Mouse (Mus musculus) urinary bladder, postnatal 14 days (tissue): ENCODE measurements around the gene Scarf1.
A peak's percentile ranks its signal among the peaks of the same experiment; 100 is the strongest.

ENCODE experiments used
- DNase-seq: peaks from one replicate; pipeline ENCODE4 v3.0.0; 2021; ENCODE audit warnings: low spot score

Gene Scarf1

DNA sequence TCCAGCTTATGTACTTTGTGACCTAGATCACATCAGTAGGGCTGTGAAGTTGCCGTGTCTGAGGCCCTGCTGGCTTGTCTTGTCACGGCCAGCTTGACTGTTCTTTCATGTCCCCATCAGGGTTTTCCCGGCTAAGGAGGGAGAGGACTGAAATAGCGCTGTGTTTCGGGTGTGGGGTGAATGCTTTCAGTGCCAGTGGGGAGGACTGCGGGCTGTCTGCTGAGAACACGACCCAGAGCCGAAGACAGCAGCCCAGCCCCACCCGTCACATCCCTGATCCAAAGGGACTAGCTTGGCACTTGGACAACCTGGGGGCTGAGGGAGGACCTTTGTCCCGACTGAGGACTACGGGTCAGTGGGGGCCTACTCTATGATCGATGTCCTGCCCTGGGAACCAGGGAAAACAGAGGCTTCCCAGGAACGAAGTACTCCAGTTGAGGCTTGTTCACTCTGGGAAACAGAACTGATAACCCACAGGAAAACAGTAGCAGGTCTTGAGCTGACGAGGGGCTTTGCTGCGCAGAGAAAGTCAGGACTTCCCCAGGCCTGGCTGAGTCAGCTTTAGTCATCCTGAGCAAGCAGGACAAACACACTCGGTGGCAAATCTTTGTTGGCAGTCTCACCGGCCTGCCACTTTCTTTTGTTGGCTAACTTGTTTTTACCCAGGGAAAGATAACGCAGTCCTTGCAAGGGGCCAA is 50.7 kb downstream of the Scarf1 start:
- peak; percentile 81 for DNase-seq

DNA sequence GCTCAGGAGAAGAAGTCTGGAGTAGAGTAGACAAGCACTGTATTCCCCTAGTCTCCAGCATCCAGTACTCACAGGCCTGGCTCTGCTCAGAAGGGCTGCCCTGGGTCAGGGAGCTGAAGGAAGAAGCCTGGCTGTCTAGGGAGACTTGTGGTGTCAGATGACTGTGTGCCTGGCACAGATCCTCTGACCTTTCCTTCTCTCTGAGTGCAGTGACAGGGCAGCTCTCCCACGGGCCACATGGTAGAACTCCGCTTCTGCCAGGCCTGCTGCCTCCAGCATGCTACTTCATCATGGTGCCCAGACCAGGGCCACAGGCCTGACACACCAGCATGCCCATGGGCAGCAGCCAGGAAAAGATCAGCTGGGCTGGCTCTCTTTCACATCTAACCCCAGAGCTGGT is 52.5 kb downstream of the Scarf1 start:
- peak; percentile 47 for DNase-seq

DNA sequence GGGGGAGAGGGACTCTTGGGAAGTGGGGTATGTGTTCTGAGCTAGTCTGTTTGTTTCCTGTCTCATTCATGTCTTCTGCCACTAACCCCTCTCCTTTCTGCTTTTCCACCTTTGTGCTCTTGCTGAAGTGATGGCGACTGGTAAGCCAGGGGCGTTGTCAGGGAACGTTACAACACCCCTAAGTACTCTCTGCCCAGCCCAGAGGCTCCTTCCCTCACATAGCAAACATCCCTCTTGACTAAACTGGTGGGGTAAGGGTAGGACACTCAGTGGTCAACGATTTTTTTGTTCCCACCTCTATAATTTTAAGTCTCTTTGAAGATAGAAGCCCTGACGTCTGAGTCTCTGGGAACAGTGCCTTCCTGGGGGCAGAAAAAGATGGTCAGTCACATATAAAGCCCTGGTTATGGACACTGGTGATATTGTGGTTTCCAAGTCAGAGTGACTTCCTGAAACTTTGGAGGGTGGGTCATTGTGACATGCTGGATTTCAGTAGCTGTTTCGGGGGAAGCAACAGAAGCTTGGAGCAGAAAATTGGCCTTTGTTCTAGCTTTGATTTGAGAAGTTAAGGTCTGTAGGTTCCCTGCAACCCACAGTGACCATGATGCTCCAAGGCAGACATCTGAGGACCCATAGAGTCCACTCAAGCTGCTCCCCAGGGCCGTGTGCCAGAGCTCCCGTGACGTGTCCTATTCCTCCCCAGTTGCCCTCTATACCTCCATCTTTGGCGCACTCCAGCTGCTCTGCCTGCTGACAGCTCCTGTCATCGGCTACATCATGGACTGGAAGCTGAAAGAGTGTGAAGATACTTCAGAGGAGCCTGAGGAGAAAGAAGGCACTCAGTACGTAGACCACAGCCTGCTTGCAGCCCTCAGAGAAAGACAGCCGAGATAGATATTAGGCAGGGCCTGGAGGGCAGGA is 53.2 kb downstream of the Scarf1 start:
- no peak for DNase-seq

DNA sequence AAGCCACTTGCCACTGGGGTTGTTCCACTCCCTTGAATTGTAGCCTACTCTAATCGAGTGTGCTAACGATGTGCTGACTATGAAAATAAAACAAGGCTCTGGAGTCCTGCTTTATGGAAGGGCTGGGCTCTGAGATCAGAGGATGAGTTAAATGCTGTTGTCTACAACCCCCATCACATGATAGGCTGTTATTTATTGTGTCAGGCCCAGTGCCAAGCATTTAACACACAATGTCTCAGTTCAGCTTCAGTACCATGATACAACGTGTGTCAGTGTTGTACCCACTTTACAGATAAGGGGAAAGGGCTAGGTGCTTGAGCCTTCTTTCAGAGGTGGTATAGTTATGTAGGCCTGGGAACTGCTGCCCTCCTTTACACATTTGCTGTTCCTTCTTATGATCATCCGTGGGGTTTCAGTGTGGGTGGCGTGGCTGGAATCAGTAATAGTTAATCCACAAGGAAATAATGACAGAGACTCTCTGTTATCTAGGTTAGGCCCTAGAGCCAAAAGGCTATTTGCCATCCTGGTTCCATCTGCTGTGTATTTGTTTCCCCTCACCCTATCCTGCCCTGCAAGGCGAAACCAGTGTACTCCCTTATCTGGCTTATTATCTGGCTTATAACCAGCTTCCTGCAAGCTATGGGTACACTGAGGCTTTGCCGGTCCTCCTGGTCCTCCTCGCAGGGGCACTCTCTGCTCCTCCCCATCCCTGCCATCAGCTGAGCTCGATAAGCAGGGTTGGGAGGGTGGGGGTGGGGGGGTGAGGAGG is 54.2 kb downstream of the Scarf1 start:
- no peak for DNase-seq

DNA sequence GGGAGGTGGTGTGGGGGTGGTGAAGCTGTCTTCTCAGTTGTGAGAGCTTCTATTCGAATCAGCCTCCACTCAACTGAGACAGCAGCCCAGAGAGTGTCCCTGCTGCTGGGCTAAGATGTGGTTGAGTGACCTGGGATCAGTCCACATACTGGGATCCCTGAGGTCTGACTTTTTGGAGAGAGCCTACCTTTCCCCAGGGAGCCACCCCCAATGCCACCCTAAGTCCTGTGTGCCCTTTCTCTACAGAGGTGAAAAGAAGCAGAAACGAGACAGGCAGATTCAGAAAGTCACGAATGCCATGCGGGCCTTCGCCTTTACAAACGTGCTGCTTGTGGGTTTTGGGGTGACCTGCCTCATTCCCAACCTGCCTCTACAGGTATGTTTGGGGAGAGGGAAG is 54.8 kb downstream of the Scarf1 start:
- DNase-seq: no peak

DNA sequence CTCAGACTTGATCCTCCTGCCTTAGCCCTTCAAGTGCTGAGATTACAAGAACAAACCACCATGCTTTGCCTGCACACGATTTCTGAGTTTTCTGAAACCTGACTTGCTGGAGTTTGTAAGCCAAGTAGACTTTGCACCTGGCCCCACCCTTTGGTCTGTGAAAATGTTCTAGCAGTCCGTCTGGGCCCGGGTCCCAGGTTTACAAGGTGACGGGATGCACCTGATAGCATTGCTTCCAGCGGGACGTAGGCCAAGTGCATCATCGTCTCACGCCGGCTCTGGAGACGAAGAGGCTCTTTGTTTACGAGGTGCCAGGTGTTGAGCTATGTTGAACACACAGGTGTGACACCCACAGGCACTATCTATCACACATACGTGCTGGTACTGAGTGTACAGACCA is 55.6 kb downstream of the Scarf1 start:
- DNase-seq: no peak

DNA sequence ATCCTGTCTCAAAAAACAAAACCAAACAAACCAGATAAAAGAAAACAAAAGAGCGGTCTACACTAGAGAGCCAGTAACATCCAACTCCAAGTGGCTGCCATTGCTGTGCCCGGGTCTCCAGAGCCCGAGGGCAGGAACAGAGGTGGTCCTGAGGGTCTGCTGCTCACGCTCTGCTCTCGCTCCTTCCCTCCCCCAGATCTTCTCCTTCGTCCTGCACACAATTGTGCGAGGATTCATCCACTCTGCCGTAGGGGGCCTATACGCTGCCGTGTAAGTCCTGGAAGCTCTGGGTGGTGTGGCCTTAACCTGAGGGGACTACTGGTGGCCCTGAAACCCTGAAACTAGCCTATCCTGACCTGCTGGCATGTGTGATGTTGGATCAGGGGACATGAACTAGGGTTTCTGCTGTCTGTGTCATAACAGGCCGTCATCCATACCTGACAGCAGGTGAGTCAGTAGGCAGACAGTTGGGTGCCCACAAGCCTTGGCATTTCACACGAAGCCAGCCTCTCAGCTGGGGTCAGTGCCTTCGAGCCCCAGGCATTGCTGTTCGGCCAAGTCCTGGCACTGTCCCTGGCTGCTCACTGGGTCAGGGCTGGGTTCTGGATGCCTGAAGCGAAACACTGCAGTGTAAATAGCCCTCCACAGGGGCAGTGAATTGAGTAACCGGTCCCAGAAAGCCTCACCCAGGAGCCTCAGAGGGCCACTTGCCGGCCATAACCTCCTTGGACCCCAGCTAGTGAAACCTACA is 57.2 kb downstream of the Scarf1 start:
- DNase-seq: no peak

DNA sequence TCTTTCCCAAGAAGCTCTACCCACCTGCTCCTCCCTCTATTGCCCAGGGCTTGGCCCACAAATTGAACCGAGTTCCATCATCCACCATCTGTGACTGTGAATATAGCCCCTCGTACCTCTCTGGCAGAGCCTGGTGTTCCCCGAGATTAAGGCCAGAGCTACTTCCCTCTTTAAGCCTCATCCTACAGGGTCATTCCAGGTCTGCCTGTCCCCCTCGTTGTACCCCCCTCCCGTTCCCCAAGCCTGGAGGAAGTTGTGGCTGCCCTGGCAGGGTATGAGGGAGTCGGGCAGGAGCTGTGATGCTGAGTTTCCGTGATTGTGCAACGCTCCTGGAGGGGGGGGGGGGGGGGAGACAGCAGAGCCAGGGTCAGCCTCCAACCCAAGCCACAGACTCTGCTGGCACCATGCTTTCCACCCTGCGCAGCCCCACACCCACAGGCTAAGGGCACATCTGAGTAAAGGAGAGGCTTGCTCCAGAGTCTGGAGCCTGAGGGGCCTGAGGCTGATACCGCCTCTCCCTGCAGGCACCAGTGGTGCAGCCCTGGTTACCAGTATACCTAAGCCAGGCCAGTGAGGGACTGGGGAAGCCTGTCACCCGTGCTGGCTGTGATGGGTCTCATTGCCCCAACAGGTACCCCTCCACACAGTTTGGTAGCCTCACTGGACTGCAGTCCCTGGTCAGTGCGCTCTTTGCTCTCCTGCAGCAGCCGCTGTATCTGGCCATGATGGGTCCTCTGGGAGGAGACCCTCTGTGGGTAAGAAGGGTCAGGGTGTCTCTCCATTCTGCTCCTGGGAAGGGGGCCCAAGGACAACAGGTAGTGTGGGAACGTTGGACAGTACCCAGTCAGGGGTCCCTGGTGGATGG is 58.0 kb downstream of the Scarf1 start:
- peak; percentile 24 for DNase-seq

DNA sequence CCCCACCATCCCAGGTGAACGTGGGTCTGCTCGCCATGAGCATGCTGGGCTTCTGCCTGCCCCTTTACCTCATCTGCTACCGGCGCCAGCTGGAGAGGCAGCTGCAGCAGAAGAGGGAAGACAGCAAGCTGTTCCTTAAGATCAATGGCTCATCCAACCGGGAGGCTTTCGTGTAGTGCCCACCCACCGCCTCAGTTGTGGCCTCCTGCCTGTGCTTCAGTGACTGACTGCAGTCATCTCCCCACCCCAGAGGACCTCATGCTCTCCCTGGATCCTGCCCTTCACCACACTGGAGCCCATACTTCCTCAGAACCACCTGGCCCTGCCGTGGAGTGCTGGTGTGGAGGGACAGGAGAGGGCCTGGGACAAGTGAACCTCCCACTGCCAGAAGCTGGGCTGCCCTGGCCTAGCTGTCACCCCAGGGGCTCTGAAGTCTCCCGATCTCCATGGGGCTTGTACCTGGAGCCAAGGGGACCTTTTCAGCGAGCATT is 59.0 kb downstream of the Scarf1 start:
- no peak for DNase-seq

DNA sequence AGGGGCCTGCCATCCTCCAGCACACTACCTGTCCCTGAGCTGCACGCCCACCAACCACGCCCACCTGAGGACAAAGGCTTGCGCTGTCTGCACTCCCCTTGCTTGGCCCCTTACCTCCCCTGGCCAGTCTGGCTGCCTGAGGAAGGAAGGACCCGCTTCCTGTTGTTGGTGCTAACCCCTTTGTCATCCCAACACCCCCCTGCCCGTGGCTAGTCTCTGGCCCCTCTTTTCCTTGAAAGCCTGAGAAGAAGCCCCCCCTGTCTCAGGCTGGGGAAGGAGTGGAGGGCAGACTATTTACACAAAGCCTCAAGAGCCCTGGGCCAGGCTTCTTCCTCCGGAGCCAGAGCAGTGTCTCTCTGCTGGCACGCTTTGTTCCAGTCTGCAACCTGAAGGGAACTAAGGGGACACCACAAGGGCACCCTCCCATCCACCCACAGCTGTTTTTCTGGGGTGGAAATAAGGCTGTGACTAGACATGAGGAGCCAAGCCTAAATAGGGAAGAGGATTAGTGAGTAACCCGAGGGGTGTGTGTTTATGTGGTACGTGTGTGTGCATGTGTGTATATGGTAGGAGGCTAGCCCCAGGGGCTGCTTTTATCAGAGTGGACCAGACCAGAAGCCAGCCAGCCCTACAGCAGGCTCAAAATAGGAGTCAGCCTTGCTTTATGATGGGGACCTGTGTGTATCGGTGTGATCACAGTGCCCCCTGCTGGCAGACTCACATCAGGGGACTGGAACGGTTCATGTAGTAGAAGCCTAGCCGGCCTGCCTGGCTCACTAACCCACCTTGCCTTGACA is 59.7 kb downstream of the Scarf1 start:
- DNase-seq: peak; percentile 93

DNA sequence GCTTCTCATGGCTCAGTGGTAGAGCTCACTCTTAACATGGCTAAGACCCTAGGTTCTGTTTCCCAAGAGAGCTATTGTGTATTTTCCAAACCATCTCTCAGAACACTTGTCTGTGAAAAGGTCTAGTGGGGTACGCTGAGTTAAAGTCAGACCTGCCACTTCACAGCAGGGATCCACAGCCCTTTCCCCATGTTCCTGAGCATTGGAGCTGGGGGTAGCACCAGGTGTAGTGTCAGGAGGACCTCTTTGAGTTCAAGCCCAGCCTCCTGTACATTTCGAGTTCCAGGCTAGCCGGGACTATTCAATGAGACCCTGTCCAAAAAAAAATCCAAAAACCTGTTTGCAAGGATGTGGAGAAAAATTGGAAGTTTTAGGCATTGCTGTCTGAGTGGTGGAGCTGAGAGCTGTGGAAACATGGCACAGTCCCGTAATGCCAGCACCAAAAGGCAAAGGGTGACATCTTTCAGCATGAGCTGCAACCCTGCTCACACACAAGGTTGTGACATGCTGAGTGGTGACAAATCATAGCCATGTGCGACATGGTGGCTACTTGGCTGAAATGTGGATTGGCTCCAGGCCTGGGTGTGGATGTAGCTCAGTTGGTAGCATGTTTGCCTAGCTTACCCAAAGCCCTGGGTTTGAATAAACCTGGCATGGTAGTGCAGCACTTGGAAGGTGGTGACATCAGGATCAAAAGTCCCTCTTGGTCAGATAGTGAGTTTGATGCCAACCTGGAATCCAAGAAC is 61.2 kb downstream of the Scarf1 start:
- no peak for DNase-seq

DNA sequence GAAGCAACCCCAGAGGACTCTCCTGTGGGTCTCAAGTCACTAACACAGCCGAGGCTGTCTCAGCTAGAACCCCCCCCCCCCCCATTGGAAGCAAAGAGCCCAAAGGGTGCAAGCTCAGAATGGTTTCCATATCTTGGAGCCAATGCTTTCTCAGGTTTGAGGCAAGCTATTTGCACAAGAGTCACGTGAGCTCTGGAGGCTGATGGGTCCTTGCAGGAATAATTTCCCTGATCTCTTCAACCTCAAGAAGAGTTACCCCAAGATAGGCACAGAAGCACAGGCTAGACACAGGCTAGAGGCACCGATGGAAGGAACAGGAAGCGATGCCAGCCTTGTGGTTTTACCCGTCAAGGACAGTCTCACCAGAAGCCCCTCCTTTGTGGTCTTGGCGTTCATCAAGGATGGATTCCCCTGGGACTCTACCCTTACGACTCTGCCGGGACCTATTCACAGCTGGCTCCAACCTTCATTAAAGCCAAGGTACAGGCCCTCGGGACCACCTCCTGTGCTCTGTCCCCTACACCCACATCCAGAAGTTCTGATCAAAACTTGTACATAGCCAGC is 62.3 kb downstream of the Scarf1 start:
- DNase-seq: no peak
